Mouse (Mus musculus) C2C12 (cell line): ENCODE measurements around the gene Gm21983.

ENCODE experiments used
- CTCF ChIP-seq: IDR thresholded peaks from one replicate; pipeline ENCODE4 v1.5.1; 2011; ENCODE audit not compliant: control insufficient read depth, insufficient read depth, insufficient read length
- MAX ChIP-seq: IDR thresholded peaks from one replicate; pipeline ENCODE4 v1.6.1; 2011; ENCODE audit warnings: mild to moderate bottlenecking, control low read depth
- MYOD1 ChIP-seq: IDR thresholded peaks from one replicate; pipeline ENCODE4 v1.6.1; 2011; ENCODE audit warnings: low read depth; ENCODE audit not compliant: control insufficient read depth, insufficient read length
- MYOG ChIP-seq: IDR thresholded peaks from one replicate; pipeline ENCODE4 v1.6.1; 2011; ENCODE audit not compliant: control insufficient read depth, insufficient read length; ENCODE audit errors: extremely low read depth
- USF1 ChIP-seq: IDR thresholded peaks from one replicate; pipeline ENCODE4 v1.6.1; 2011; ENCODE audit warnings: low read depth, mild to moderate bottlenecking, control low read depth, moderate library complexity

- no peak for TF ChIP-seq USF1
- no peak for TF ChIP-seq CTCF
- TF ChIP-seq MYOD1: no peak
- no peak for TF ChIP-seq MYOG
- TF ChIP-seq MAX: no peak
Measured at GRCm38 (mm10) chr7:27197634-27198033, 16.7 kb upstream of the Gm21983 start.
